Mouse (Mus musculus) ES-CJ7 (cell line): Measurements from ENCODE around the gene 1700013G24Rik.

Experiments used
- DNase-seq: peaks from one replicate; pipeline ENCODE4 v3.0.0; 2011; ENCODE audit warnings: low read depth, low spot score

The 1700013G24Rik gene

GRCm38 (mm10) chr4:137456581-137456980 lies 3.5 kb downstream of the 1700013G24Rik start:
- DNase-seq, result no peak

DNA sequence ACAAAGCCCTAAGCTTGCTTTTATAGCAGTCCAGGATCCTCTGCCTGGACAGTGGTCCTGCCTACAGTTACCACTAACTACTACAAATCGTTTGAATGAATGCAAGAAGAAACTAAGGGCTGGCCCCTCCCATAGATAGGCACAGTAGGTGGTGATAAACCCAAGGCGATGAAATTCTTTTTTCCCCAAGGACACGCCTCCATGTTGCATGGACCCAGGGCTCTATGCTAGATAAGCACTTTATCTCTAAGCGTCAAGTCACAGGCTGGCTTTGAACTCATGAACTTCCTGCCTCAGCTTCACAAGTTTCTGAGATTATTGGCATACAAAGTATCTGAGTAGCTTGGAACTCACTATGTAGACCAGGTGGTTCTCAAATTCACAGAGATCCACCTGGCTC lies 4.2 kb downstream of the 1700013G24Rik start:
- DNase-seq, result no peak

- no peak for DNase-seq
Observed at GRCm38 (mm10) chr4:137458310-137458709, 5.2 kb downstream of the 1700013G24Rik start.

DNA sequence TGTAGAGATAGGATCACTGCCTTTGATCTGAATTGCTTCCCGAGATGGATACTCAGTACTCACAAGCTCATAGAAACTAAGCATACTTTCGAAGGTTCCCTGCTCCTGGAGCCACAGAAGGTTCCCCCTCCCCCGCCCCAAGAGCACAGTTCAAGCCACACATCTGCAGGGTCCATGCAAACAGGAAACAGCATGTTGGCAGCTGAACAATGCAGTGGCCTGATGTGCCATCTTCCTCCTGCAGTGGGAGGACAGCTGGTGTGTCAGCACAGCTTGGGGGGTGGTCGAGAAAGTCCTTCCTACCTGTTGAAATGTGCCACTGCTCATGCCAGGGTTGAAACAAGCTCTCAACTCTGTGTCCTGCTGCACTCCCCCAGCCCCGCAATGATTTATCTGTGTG lies 5.8 kb downstream of the 1700013G24Rik start:
- no peak for DNase-seq

- DNase-seq, result peak; percentile 55
Observed at GRCm38 (mm10) chr4:137460676-137461075, 7.6 kb downstream of the 1700013G24Rik start.

DNA sequence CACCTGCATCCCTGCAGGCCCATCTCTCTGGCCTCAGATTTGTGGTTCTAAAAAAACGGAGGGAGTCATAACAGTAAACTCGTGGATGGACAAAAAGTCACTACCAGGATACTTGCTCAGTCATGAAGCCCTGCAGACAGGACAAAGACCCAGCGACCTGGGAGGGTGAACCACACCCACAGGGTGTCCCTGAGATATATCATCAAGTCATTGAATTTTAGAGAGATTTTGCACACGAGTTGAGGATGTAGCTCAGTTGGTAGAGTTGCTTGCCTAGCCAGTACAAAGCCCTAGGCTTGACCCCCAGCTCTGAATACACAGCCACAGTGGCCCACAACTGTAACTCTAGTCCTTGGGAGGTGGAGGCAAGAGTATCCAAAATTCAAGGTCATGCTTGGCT lies 8.1 kb downstream of the 1700013G24Rik start:
- no peak for DNase-seq

- no peak for DNase-seq
Observed at GRCm38 (mm10) chr4:137461981-137462690, 9.1 kb downstream of the 1700013G24Rik start.

- DNase-seq, result no peak
Observed at GRCm38 (mm10) chr4:137465125-137465787, 12.2 kb downstream of the 1700013G24Rik start.

- no peak for DNase-seq
Observed at GRCm38 (mm10) chr4:137466991-137467390, 13.9 kb downstream of the 1700013G24Rik start.

DNA sequence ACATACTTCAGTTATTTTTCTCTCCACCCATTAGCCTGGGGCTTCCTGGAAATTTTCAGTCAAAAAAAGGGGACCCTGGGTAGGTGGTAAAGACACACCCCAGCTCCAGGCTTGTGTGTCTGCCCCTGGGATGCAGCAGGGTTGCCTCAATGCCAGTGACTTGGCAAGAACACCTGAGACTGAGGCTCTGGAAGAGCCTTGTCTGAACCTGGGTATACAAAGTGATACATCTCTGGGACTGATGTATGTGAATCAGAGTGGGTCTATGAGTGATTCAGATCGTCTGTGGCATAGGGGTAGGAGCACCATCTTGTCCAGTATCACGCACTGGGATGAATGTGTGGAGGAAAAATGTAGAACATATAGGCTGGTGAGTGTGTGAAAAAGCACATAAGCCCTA lies 14.4 kb downstream of the 1700013G24Rik start:
- DNase-seq, result no peak

DNA sequence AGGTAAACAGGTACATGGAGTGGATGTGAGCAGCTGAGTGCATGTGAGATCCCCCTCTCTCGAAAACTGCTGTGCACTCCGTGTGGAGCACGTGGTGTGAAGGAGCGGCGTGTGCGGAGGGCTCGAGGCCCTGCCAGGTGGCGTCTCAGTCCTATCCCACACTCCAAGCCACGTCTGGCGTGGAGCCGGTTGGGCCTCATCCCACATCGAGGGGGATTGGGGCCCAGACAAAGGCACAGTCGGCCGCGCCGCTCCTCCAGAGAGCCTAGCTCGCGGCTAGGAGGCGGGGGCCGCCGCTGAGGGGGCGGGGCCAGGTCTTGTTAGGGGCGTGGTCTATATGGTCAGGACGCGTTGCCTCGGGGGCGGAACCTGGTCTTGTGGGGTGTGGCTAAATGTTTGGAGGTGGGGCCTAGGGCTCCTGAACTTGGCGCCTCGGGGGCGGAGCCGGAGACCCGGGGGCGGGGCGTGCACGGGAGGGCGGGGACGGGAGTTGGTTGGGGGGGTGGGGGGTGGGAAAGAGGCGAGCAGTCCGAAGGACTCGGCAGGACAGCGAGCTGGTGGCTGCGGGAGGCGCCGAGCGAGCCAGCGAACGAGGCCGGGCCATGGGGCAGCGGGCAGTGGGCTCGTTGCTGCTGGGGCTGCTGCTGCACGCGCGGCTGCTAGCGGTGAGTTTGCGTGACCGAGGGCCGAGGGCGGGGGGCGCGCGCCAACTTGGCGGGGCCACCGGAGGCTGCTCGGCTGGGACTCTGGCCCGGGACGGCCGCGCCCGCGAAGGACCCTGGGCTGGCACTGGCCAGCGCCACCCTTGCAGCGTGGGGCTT lies 15.4 kb downstream of the 1700013G24Rik start, which contains the start of gene Hspg2:
Hspg2 (plus strand) TSS at position 510 of the 821 bp plus-strand sequence.
- peak; percentile 97 for DNase-seq

DNA sequence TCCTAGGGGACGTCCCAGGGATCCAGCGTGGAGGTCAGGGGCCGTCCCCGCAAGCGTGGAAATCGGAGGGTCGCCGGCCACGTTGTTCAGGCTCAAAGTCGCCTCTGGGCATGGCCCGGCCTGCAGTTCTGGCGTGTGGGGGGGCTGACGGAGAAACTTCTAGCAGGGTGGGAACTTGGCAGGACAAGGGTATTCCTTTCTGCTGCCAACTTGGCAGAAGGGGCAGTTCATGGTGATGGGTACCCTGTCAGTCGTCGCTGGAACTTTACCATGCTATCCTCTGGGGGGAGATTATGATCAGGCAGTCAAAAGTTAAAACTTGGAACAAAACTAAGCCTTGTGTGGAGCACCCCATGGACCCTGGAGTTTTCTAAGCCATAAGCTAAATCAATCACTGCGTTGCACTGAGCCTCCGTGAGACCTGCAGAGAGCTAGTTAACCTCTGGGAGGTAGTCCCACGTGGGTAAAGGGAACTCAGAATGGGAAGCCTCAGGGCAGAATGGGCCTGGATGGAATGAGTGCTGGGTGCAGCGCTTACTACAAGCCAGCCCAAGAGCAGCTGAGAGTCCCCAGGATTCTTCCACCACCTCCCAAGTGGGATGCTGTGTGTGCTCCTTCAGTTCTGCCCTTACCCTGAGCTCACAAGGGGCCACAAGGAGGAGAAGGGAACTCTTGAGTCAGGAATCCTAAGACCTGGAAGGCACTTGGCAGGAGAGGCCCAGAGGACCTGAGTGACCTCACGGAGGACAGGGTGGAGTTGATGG lies 16.2 kb downstream of the 1700013G24Rik start:
- peak; percentile 71 for DNase-seq

- DNase-seq, result peak; percentile 90
Observed at GRCm38 (mm10) chr4:137469845-137470692, 17.0 kb downstream of the 1700013G24Rik start.

DNA sequence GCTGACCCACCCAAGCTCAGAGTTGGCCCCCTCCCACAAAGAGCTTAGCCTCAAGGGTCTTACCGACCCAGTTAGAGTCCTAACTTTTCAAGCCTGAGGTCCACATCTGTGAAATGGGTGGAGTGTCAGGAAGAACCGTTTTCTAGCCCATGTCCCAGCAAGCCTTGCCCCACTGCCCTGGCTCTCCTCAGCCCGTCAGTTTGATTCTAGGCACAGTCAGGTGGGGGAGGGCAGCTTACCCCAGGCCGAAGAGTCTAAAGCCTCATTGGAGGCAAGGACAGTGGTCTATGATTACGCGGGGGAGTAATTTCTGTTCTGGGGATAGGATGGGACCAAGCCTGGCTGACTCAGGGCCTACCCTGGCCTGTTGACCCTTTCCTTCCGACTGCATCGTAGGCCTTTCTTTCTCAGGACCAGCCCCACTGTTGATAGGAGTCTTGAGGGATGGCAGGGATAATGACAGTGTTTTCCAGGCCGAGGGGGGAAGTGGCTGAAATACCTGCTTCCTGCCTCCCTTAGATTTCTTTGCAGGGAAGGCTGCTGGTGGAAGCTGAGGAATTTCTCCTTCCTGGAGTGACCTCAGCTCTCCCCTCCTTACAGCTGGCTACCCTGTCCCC lies 17.7 kb downstream of the 1700013G24Rik start:
- DNase-seq, result no peak

GRCm38 (mm10) chr4:137471326-137471725 lies 18.2 kb downstream of the 1700013G24Rik start:
- no peak for DNase-seq

- no peak for DNase-seq
Observed at GRCm38 (mm10) chr4:137473240-137473639, 20.2 kb downstream of the 1700013G24Rik start.

- no peak for DNase-seq
Observed at GRCm38 (mm10) chr4:137473701-137474388, 20.8 kb downstream of the 1700013G24Rik start.

- no peak for DNase-seq
Observed at GRCm38 (mm10) chr4:137474694-137475093, 21.6 kb downstream of the 1700013G24Rik start.

GRCm38 (mm10) chr4:137475271-137476050 lies 22.4 kb downstream of the 1700013G24Rik start:
- DNase-seq, result no peak
